Mouse (Mus musculus) E14TG2a.4 (cell line): Measurements from ENCODE around the gene Clca2.

Source experiments
- CTCF ChIP-seq: conservative IDR thresholded peaks from 2 replicates; pipeline ENCODE4 v1.5.1; 2014; ENCODE audit warnings: low read length
- NANOG ChIP-seq: IDR thresholded peaks from 2 replicates; pipeline ENCODE4 v1.6.1; 2014; ENCODE audit warnings: borderline replicate concordance, low read length, mixed read lengths

DNA sequence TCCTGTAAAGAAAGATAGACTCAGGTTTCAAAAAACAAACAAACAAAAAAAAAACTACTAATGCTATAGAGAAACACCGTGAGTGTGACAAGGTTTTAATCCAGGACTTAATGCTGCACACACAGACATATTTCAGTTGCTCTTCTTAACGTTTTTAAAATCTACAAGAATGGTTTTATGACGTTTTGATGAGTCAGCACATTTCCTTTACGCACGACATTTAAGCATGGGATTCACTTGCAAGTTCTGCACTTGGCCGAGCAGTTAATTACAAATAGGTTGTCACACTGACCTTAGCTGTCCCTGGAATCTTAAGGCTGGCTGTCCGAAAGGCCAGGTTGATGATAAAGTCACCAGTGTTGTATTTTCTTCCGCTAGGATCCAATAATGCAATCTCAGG is 18.3 kb downstream of the Clca2 start:
- no peak for TF ChIP-seq CTCF
- TF ChIP-seq NANOG: no peak
